Mouse (Mus musculus): ENCODE measurements at regions not wholly inside any gene's neighbourhood (a gene's known extent, or its start where the extent isn't known, plus 50 kb on each side); places are given as distances from the start of the nearest gene placed in this dataset.

DNA sequence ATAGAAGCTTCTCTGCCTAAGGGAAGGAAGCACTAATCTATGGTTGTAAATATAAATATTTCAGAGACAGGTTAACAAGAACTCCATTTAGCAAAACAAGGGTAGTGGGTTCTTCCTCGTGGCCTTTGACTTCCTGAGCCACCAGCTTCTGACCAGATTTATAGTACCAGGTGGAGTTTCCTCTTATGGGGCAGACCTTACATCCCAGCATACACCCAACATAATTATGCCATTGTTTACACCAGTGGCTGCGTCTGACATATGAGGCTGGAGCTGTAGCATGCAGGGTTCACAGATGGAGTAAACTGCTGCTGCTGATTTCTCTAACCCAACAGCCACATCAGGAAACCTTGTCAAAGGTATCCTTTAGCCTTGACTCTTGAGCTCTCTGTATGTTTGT, 75.5 kb downstream of the Trib2 start:
- 82% methylated on average over 2 of the region's 2 CpGs for WGBS
- Histone ChIP-seq H3K4me2 (replicated peaks) (no peak overlapping the region), H3K27me3 (no peaks in the 10 kb centered on the region), H3K36me3 (no peaks in the 10 kb centered on the region), H3K9ac (no peak overlapping the region), H3K27ac (no peak overlapping the region), H3K9me3 (replicated peaks) (no peaks in the 10 kb centered on the region), H3K4me1 (no peaks in the 10 kb centered on the region), H3K4me3 (no peak overlapping the region)
- no peak for ATAC-seq (ENCODE audit: low FRiP score)

DNA sequence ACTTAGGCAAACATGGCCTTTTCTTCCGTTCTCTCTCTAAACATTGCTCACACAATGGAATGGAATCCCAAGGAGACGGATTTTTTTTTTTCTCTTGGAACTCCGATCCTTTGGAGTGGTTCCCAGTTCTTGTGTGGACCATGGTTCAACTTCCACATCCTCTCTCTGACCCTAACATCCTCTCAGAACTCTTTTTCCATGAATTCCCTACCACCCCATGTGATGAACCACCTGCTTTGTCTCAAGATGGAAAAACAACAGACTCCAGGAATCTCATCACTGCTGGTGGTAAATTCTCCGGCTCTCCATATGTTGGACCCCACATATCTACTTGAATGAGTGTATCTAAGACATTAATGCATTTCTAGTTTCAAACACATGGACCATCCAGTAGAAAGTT, 77.7 kb downstream of the Trib2 start:
- Histone ChIP-seq H3K36me3 (no peaks in the 10 kb centered on the region), H3K4me2 (replicated peaks) (no peak overlapping the region), H3K27me3 (no peaks in the 10 kb centered on the region), H3K9me3 (replicated peaks) (no peaks in the 10 kb centered on the region), H3K4me3 (no peak overlapping the region), H3K27ac (no peak overlapping the region), H3K4me1 (no peaks in the 10 kb centered on the region), H3K9ac (no peak overlapping the region)
- 59% methylated on average over 4 of the region's 4 CpGs for WGBS
- ATAC-seq (ENCODE audit: low FRiP score), result no peak

- Histone ChIP-seq H3K4me1 (peaks cover 7% of the 10 kb centered on the region), H3K9ac (no peak overlapping the region), H3K27ac (no peak overlapping the region; the same call in 1 of the 2 replicates), H3K27me3 (no peaks in the 10 kb centered on the region), H3K36me3 (no peaks in the 10 kb centered on the region), H3K9me3 (replicated peaks) (no peaks in the 10 kb centered on the region), H3K4me3 (no peak overlapping the region), H3K4me2 (replicated peaks) (no peak overlapping the region)
- WGBS, result 27% methylated on average over 3 of the region's 3 CpGs
- no peak for ATAC-seq (ENCODE audit: low FRiP score)
Observed at GRCm38 (mm10) chr12:15731261-15731660, 85.5 kb downstream of the Trib2 start.

GRCm38 (mm10) chr12:15729696-15730095, 87.0 kb downstream of the Trib2 start:
- Histone ChIP-seq H3K36me3 (no peaks in the 10 kb centered on the region), H3K4me3 (no peak overlapping the region), H3K27ac (no peak overlapping the region), H3K4me2 (replicated peaks) (no peak overlapping the region), H3K27me3 (no peaks in the 10 kb centered on the region), H3K4me1 (peaks cover 7% of the 10 kb centered on the region), H3K9ac (no peak overlapping the region), H3K9me3 (replicated peaks) (no peaks in the 10 kb centered on the region)
- 74% methylated on average over 3 of the region's 3 CpGs for WGBS
- no peak for ATAC-seq (ENCODE audit: low FRiP score)

- Histone ChIP-seq H3K4me2 (replicated peaks) (no peak overlapping the region), H3K4me1 (no peaks in the 10 kb centered on the region), H3K27ac (no peak overlapping the region), H3K9ac (no peak overlapping the region), H3K9me3 (replicated peaks) (no peaks in the 10 kb centered on the region), H3K36me3 (no peaks in the 10 kb centered on the region), H3K4me3 (no peak overlapping the region), H3K27me3 (no peaks in the 10 kb centered on the region)
- ATAC-seq (ENCODE audit: low FRiP score), result no peak
- 63% methylated on average over 6 of the region's 6 CpGs for WGBS
Observed at GRCm38 (mm10) chr12:15723529-15723928, 93.2 kb downstream of the Trib2 start.

- no peak overlapping the region for H3K27ac ChIP-seq
- no peaks in the 10 kb centered on the region for H3K9me3 ChIP-seq (replicated peaks)
- no peak overlapping the region for H3K4me3 ChIP-seq
- 76% methylated on average over 2 of the region's 2 CpGs for WGBS
- no peak overlapping the region for H3K9ac ChIP-seq
- ATAC-seq (ENCODE audit: low FRiP score), result no peak
- H3K4me1 ChIP-seq, result no peaks in the 10 kb centered on the region
- H3K4me2 ChIP-seq (replicated peaks), result no peak overlapping the region
- no peaks in the 10 kb centered on the region for H3K27me3 ChIP-seq
- H3K36me3 ChIP-seq, result no peaks in the 10 kb centered on the region
Observed at GRCm38 (mm10) chr12:15722161-15722560, 94.6 kb downstream of the Trib2 start.

DNA sequence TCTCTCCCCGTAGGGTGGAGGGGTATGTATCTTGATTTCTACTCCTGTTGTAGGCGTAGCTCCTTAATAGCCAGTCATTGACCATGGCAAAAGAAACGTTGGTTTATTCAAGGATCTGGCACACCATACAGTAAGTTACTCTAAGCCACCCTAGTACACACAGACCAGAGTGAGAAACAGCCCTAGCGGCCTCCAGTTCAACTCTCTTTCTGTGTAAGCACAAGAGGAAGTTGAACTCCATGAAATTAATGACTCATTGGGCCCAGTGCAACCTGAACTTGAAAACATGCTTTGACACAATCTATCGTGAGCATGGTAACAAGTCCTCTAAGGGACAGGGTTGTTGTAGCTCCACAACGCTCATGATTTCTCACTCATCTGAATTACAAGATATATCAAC, 96.6 kb downstream of the Trib2 start:
- H3K4me3 ChIP-seq, result no peak overlapping the region

GRCm38 (mm10) chr12:15718827-15719226, 97.9 kb downstream of the Trib2 start:
- H3K36me3 ChIP-seq, result no peaks in the 10 kb centered on the region
- no peaks in the 10 kb centered on the region for H3K4me1 ChIP-seq
- no peak overlapping the region for H3K4me3 ChIP-seq
- 93% methylated on average over 1 of the region's 1 CpGs for WGBS
- no peak for ATAC-seq (ENCODE audit: low FRiP score)
- H3K4me2 ChIP-seq (replicated peaks), result no peak overlapping the region
- no peaks in the 10 kb centered on the region for H3K9me3 ChIP-seq (replicated peaks)
- H3K27me3 ChIP-seq, result no peaks in the 10 kb centered on the region
- H3K27ac ChIP-seq, result no peak overlapping the region
- no peak overlapping the region for H3K9ac ChIP-seq

More for the DNA sequence above, 96.6 kb downstream of the Trib2 start:
- no peak overlapping the region for H3K9ac ChIP-seq
- no peaks in the 10 kb centered on the region for H3K27me3 ChIP-seq
- no peaks in the 10 kb centered on the region for H3K4me1 ChIP-seq
- 84% methylated on average over 6 of the region's 6 CpGs for WGBS
- no peak overlapping the region for H3K27ac ChIP-seq
- no peak overlapping the region for H3K4me2 ChIP-seq (replicated peaks)
- no peaks in the 10 kb centered on the region for H3K9me3 ChIP-seq (replicated peaks)
- ATAC-seq (ENCODE audit: low FRiP score), result no peak
- no peaks in the 10 kb centered on the region for H3K36me3 ChIP-seq

DNA sequence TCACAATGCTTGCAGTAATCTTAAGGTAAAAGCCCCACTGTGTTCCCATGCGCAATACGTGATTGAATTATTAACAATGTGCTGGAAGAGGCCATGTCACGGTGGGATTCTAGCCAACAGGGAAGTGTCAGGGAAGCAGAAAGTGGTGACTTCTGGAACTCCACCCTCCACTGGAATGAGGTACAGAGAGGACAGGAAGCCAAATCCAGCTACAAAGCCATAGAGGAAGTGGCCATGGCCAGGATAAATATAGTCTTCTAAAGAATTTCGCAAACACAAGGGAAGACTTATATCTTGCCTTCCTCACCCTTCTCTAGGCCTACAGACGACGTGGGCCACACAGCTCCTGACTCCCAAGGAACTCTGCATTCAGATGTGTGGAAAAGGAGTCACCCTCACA, 98.7 kb downstream of the Trib2 start:
- no peaks in the 10 kb centered on the region for H3K27me3 ChIP-seq
- H3K4me1 ChIP-seq, result no peaks in the 10 kb centered on the region
- no peak for ATAC-seq (ENCODE audit: low FRiP score)
- no peak overlapping the region for H3K4me3 ChIP-seq
- H3K36me3 ChIP-seq, result no peaks in the 10 kb centered on the region
- H3K9me3 ChIP-seq (replicated peaks), result no peaks in the 10 kb centered on the region
- 81% methylated on average over 6 of the region's 6 CpGs for WGBS
- H3K4me2 ChIP-seq (replicated peaks), result no peak overlapping the region
- no peak overlapping the region for H3K9ac ChIP-seq
- no peak overlapping the region for H3K27ac ChIP-seq

GRCm38 (mm10) chr12:15717342-15717741, 99.4 kb downstream of the Trib2 start:
- no peak overlapping the region for H3K27ac ChIP-seq
- WGBS, result 78% methylated on average over 3 of the region's 3 CpGs
- H3K4me1 ChIP-seq, result no peaks in the 10 kb centered on the region
- H3K27me3 ChIP-seq, result no peaks in the 10 kb centered on the region
- no peak for ATAC-seq (ENCODE audit: low FRiP score)
- no peaks in the 10 kb centered on the region for H3K36me3 ChIP-seq
- H3K4me3 ChIP-seq, result no peak overlapping the region
- no peak overlapping the region for H3K9ac ChIP-seq
- no peaks in the 10 kb centered on the region for H3K9me3 ChIP-seq (replicated peaks)
- H3K4me2 ChIP-seq (replicated peaks), result no peak overlapping the region

- no peak for ATAC-seq (ENCODE audit: low FRiP score)
- H3K27ac ChIP-seq, result no peak overlapping the region
- H3K9me3 ChIP-seq (replicated peaks), result no peaks in the 10 kb centered on the region
- H3K4me2 ChIP-seq (replicated peaks), result no peak overlapping the region
- H3K4me3 ChIP-seq, result no peak overlapping the region
- 85% methylated on average over 2 of the region's 2 CpGs for WGBS
- H3K36me3 ChIP-seq, result no peaks in the 10 kb centered on the region
- H3K9ac ChIP-seq, result no peak overlapping the region
- no peaks in the 10 kb centered on the region for H3K27me3 ChIP-seq
- H3K4me1 ChIP-seq, result no peaks in the 10 kb centered on the region
Observed at GRCm38 (mm10) chr12:15713623-15714022, 103.1 kb downstream of the Trib2 start.

DNA sequence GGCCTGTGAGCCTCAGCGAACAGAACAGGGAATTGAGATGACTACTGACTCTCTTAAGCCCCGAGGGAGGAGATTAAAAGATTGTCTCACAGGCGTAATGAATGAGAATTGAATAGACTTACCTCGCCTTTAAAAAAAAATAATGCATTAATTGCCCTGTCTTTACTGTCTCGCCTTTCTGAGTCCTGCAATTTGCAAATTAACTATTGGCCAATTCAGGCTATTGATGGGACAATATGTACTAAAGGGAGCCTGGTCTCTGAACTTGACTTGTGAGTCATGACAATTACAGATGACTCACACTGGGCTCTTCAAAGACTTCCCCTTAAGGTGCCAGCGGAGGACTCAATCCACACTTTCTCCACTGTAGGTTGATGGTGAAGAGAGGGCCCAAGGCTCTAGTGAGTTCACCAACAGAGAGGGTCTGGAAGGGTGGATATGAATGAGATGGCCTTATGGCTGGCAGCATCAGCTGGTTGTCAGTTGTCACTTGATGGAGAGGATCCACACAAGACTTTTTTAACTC, 109.1 kb downstream of the Trib2 start:
- no peaks in the 10 kb centered on the region for H3K27me3 ChIP-seq
- H3K4me3 ChIP-seq, result no peak overlapping the region
- H3K4me1 ChIP-seq, result peaks cover 3% of the 10 kb centered on the region; the same call in 1 of the 2 replicates
- H3K36me3 ChIP-seq, result no peaks in the 10 kb centered on the region
- ATAC-seq (ENCODE audit: low FRiP score), result no peak
- H3K9ac ChIP-seq, result no peak overlapping the region
- H3K27ac ChIP-seq, result no peak overlapping the region
- no peak overlapping the region for H3K4me2 ChIP-seq (replicated peaks)
- 76% methylated on average over 6 of the region's 6 CpGs for WGBS
- H3K9me3 ChIP-seq (replicated peaks), result no peaks in the 10 kb centered on the region

GRCm38 (mm10) chr12:15704412-15704811, 112.3 kb downstream of the Trib2 start:
- no peak overlapping the region for H3K27ac ChIP-seq
- WGBS, result 49% methylated on average over 5 of the region's 5 CpGs

More at GRCm38 (mm10) chr12:15704412-15704811, 112.3 kb downstream of the Trib2 start:
- no peaks in the 10 kb centered on the region for H3K27me3 ChIP-seq
- no peaks in the 10 kb centered on the region for H3K9me3 ChIP-seq (replicated peaks)
- peaks cover 3% of the 10 kb centered on the region; the same call in 1 of the 2 replicates for H3K4me1 ChIP-seq
- no peak for ATAC-seq (ENCODE audit: low FRiP score)
- no peaks in the 10 kb centered on the region for H3K36me3 ChIP-seq
- H3K4me2 ChIP-seq (replicated peaks), result no peak overlapping the region
- no peak overlapping the region for H3K9ac ChIP-seq
- no peak overlapping the region for H3K4me3 ChIP-seq

Data from hindbrain, embryonic 12.5 days (tissue).